Mouse (Mus musculus) midbrain, embryonic 16.5 days (tissue): ENCODE data around the gene Pde3b. TPM values are rescaled to one million over a fixed set of nuclear protein-coding genes. Genes with fewer than 3 reads are reported as not detected.

Experiments
- ATAC-seq: fragments of 200-750 bp; cut with Nextera tagmentation; 2 replicates; pipeline ENCODE4 v1.8.0; 2017; ENCODE audit warnings: moderate TSS enrichment
- H3K27ac ChIP-seq: fragments of 300-500 bp; sonication (generic); 2 replicates; pipeline ENCODE4 v1.5.1; 2014; ENCODE audit warnings: mild to moderate bottlenecking, low read length, mixed read lengths
- H3K27me3 ChIP-seq: fragments of 300-500 bp; sonication (generic); 2 replicates; pipeline ENCODE4 v1.6.1; 2014; ENCODE audit warnings: low read depth, low read length, mixed read lengths; ENCODE audit not compliant: control insufficient read depth, insufficient read depth
- H3K36me3 ChIP-seq: fragments of 300-500 bp; sonication (generic); 2 replicates; pipeline ENCODE4 v1.6.1; 2014; ENCODE audit warnings: mild to moderate bottlenecking, low read length, moderate library complexity, mixed read lengths; ENCODE audit not compliant: control insufficient read depth, insufficient read depth
- H3K4me1 ChIP-seq: fragments of 300-500 bp; sonication (generic); 2 replicates; pipeline ENCODE4 v1.6.1; 2014; ENCODE audit warnings: mild to moderate bottlenecking, low read length, mixed read lengths; ENCODE audit not compliant: control insufficient read depth, insufficient read depth
- H3K4me2 ChIP-seq: fragments of 300-500 bp; sonication (generic); 2 replicates; pipeline ENCODE4 v1.6.1; 2014; ENCODE audit warnings: mild to moderate bottlenecking, low read length, mixed read lengths
- H3K4me3 ChIP-seq: fragments of 300-500 bp; sonication (generic); 2 replicates; pipeline ENCODE4 v1.5.1; 2014; ENCODE audit warnings: low read depth, mild to moderate bottlenecking, low read length, moderate library complexity, mixed read lengths
- H3K9ac ChIP-seq: fragments of 300-500 bp; sonication (generic); 2 replicates; pipeline ENCODE4 v1.6.1; 2014; ENCODE audit warnings: low read depth, low read length, mixed read lengths
- H3K9me3 ChIP-seq: fragments of 300-500 bp; sonication (generic); replicated peaks from 2 replicates; pipeline ENCODE4 v1.6.1; 2014; ENCODE audit warnings: mild to moderate bottlenecking, low read length, mixed read lengths; ENCODE audit not compliant: control insufficient read depth, poor library complexity, severe bottlenecking
- WGBS: fragments of 180-500 bp; shearing (Covaris S2); extraction: QIAGEN DNeasy Blood & Tissue Kit; methylation state at CpG from one replicate; pipeline ENCODE4 v1.1.7; 2014; 5-methylcytosine and 5-hydroxymethylcytosine counted together
- polyA plus RNA-seq: library from polyadenylated mRNA; unstranded; fragments of >200 nt; fragmentation: Nextera tagmentation; extraction: Ambion mirVana; gene quantifications from 2 replicates; pipeline ENCODE4 v1.2.1, GENCODE M21; 2015

Pde3b gene
- polyA plus RNA-seq, 1 experiment from 2014 or later, result 3.6 TPM

- 93% methylated on average over 3 of the region's 3 CpGs for WGBS
- Histone ChIP-seq H3K9ac (no peak overlapping the region), H3K4me3 (no peak overlapping the region), H3K36me3 (no peaks in the 10 kb centered on the region), H3K4me1 (no peaks in the 10 kb centered on the region), H3K27me3 (no peaks in the 10 kb centered on the region), H3K27ac (no peak overlapping the region), H3K4me2 (no peak overlapping the region), H3K9me3 (no peaks in the 10 kb centered on the region)
- ATAC-seq, result no peak
These were observed 51.3 kb downstream of the Pde3b start for GRCm38 (mm10) chr7:114466358-114466757.

- no peaks in the 10 kb centered on the region for H3K9me3 ChIP-seq
- H3K27me3 ChIP-seq, result no peaks in the 10 kb centered on the region
- H3K9ac ChIP-seq, result no peak overlapping the region
- H3K4me3 ChIP-seq, result no peak overlapping the region
- no peak overlapping the region for H3K4me2 ChIP-seq
- no peak for ATAC-seq
- H3K4me1 ChIP-seq, result no peaks in the 10 kb centered on the region
- no peak overlapping the region for H3K27ac ChIP-seq
- no peaks in the 10 kb centered on the region for H3K36me3 ChIP-seq
- 48% methylated on average over 2 of the region's 2 CpGs for WGBS
These were observed 57.4 kb downstream of the Pde3b start for GRCm38 (mm10) chr7:114472471-114472870.

GRCm38 (mm10) chr7:114474889-114475288 lies 59.8 kb downstream of the Pde3b start:
- H3K27me3 ChIP-seq, result no peaks in the 10 kb centered on the region
- no peaks in the 10 kb centered on the region for H3K4me1 ChIP-seq
- WGBS, result 88% methylated on average over 1 of the region's 1 CpGs
- H3K27ac ChIP-seq, result no peak overlapping the region
- H3K36me3 ChIP-seq, result no peaks in the 10 kb centered on the region
- H3K4me2 ChIP-seq, result no peak overlapping the region
- H3K9ac ChIP-seq, result no peak overlapping the region
- H3K4me3 ChIP-seq, result no peak overlapping the region
- no peak for ATAC-seq
- H3K9me3 ChIP-seq, result no peaks in the 10 kb centered on the region

- 83% methylated on average over 2 of the region's 2 CpGs for WGBS
- no peaks in the 10 kb centered on the region for H3K27me3 ChIP-seq
- no peak overlapping the region for H3K9ac ChIP-seq
- H3K4me1 ChIP-seq, result no peaks in the 10 kb centered on the region
- H3K4me3 ChIP-seq, result no peak overlapping the region
- ATAC-seq, result no peak
- no peak overlapping the region for H3K4me2 ChIP-seq
- no peak overlapping the region for H3K27ac ChIP-seq
- H3K9me3 ChIP-seq, result no peaks in the 10 kb centered on the region
- H3K36me3 ChIP-seq, result no peaks in the 10 kb centered on the region
These were observed 62.8 kb downstream of the Pde3b start for GRCm38 (mm10) chr7:114477884-114478283.

GRCm38 (mm10) chr7:114478901-114479300 lies 63.8 kb downstream of the Pde3b start:
- Histone ChIP-seq H3K9me3 (no peaks in the 10 kb centered on the region), H3K4me1 (no peaks in the 10 kb centered on the region), H3K4me2 (no peak overlapping the region), H3K27me3 (no peaks in the 10 kb centered on the region), H3K36me3 (no peaks in the 10 kb centered on the region), H3K9ac (no peak overlapping the region), H3K4me3 (no peak overlapping the region), H3K27ac (no peak overlapping the region)
- ATAC-seq, result no peak
- WGBS, result 12% methylated on average over 5 of the region's 5 CpGs

- ATAC-seq, result no peak
- 74% methylated on average over 4 of the region's 4 CpGs for WGBS
These were observed 64.7 kb downstream of the Pde3b start for GRCm38 (mm10) chr7:114479779-114480178.

GRCm38 (mm10) chr7:114480196-114480989 lies 65.3 kb downstream of the Pde3b start:
- no peaks in the 10 kb centered on the region for H3K9me3 ChIP-seq
- no peaks in the 10 kb centered on the region for H3K36me3 ChIP-seq
- no peak for ATAC-seq
- no peak overlapping the region for H3K4me3 ChIP-seq
- H3K27me3 ChIP-seq, result no peaks in the 10 kb centered on the region
- WGBS, result 80% methylated on average over 6 of the region's 6 CpGs
- H3K4me1 ChIP-seq, result no peaks in the 10 kb centered on the region
- no peak overlapping the region for H3K4me2 ChIP-seq
- H3K9ac ChIP-seq, result no peak overlapping the region
- H3K27ac ChIP-seq, result no peak overlapping the region

More at GRCm38 (mm10) chr7:114479779-114480178, 64.7 kb downstream of the Pde3b start:
- no peaks in the 10 kb centered on the region for H3K27me3 ChIP-seq
- H3K27ac ChIP-seq, result no peak overlapping the region
- no peak overlapping the region for H3K4me2 ChIP-seq
- no peak overlapping the region for H3K4me3 ChIP-seq
- H3K4me1 ChIP-seq, result no peaks in the 10 kb centered on the region
- H3K36me3 ChIP-seq, result no peaks in the 10 kb centered on the region
- no peaks in the 10 kb centered on the region for H3K9me3 ChIP-seq
- H3K9ac ChIP-seq, result no peak overlapping the region

- ATAC-seq, result no peak
- H3K4me1 ChIP-seq, result no peaks in the 10 kb centered on the region
- H3K4me2 ChIP-seq, result no peak overlapping the region
- H3K9ac ChIP-seq, result no peak overlapping the region
- no peaks in the 10 kb centered on the region for H3K9me3 ChIP-seq
- 85% methylated on average over 1 of the region's 1 CpGs for WGBS
- no peak overlapping the region for H3K27ac ChIP-seq
- H3K36me3 ChIP-seq, result no peaks in the 10 kb centered on the region
- H3K27me3 ChIP-seq, result no peaks in the 10 kb centered on the region
- H3K4me3 ChIP-seq, result no peak overlapping the region
These were observed 65.9 kb downstream of the Pde3b start for GRCm38 (mm10) chr7:114481008-114481407.

- Histone ChIP-seq H3K36me3 (no peaks in the 10 kb centered on the region), H3K27ac (no peak overlapping the region), H3K4me3 (no peak overlapping the region), H3K4me1 (no peaks in the 10 kb centered on the region), H3K4me2 (no peak overlapping the region), H3K27me3 (no peaks in the 10 kb centered on the region), H3K9ac (no peak overlapping the region), H3K9me3 (no peaks in the 10 kb centered on the region)
- 68% methylated on average over 2 of the region's 2 CpGs for WGBS
- no peak for ATAC-seq
These were observed 66.4 kb downstream of the Pde3b start for GRCm38 (mm10) chr7:114481429-114481931.
